Comparison of ENCODE assay signal across 27 mouse cellular contexts in the genomic region with DNA sequence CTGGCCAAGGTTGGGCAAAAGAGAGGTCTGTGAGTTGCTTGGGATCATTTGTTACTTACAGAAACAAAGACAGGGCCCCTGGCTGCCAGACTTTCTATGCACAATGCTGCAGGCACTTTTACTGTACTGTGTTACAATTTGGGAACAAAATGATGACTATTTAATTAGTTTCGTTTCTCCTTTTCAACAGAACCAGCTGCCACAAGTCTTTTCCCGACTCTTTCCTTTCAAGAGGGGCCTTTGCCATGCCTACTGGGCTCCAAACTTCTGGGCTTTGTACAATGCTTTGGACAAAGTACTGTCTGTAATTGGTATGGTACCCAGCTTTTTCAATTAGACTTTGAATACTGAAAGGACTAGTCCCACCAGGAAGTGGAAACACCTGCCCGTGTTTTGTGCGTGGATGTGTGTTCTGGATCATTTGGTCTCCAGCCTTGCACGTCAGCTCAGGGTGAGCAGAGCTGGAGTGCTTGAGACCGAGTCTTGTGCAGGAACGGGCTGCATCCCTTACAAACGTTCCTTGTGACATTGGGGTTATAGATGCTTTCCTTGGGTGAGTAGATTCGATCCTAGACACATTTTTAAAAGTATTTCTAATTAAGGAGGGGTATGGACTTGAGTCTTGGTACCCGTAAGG. TPM values are rescaled to one million over a fixed set of nuclear protein-coding genes. Genes with fewer than 3 reads are reported as not detected.
A peak's percentile ranks its signal among the peaks of the same experiment; 100 is the strongest.
DNase-seq lines count a peak whose midpoint lies in the region; ATAC-seq lines count a peak whose summit lies in the region.
"Had no signal": no experiment of that assay in that cellular context is flagged by ENCODE, and none has a peak within 500 bp of the region (broad histone marks: within the 10 kb centered on the region; RNA-seq: fewer than 3 reads in every experiment).

No protein-coding gene starts in this region.

- H3K9me3 ChIP-seq in hindbrain, embryonic 14.5 days (ENCODE audit: control insufficient read depth, low read length): no peaks in the 10 kb centered on the region
- H3K9me3 ChIP-seq in hindbrain, embryonic 10.5 days: no peaks in the 10 kb centered on the region
- H3K9me3 ChIP-seq: embryonic facial prominence, embryonic 15.5 days; forebrain, embryonic 12.5 days; heart, embryonic 15.5 days had no signal

- peak; percentile 86 for DNase-seq in heart, adult 11 months
- DNase-seq in heart, postnatal 4 days: no peak
- DNase-seq in A20 (ENCODE audit: low read depth, low spot score): peak; percentile 58
- peak; percentile 7 to 11 for DNase-seq in B cell, adult 2 months
- no peak for DNase-seq in hindbrain, embryonic 14.5 days (ENCODE audit: low spot score)
- no peak for DNase-seq in hindbrain, embryonic 10.5 days (ENCODE audit: low spot score)
- DNase-seq: adrenal gland, adult 2 months; adrenal gland, postnatal 25 days; cerebellum, adult 11 months; cerebellum, adult 8-10 months; cerebellum, postnatal 14 days; embryo, embryonic 11 days; gastrocnemius, postnatal 14 days; heart, postnatal 14 days; kidney, adult 8-10 months had no signal

- H3K4me3 ChIP-seq in hindbrain, embryonic 14.5 days (replicated peaks; ENCODE audit: low read length): no peak overlapping the region
- H3K4me3 ChIP-seq in hindbrain, embryonic 10.5 days: no peak overlapping the region
- H3K4me3 ChIP-seq: embryonic facial prominence, embryonic 15.5 days; erythroblast, embryonic 14.5 days; forebrain, embryonic 12.5 days; heart, embryonic 15.5 days had no signal

- H3K27ac ChIP-seq in hindbrain, embryonic 14.5 days: no peak overlapping the region
- no peak overlapping the region for H3K27ac ChIP-seq in hindbrain, embryonic 10.5 days
- H3K27ac ChIP-seq: embryonic facial prominence, embryonic 15.5 days; forebrain, embryonic 12.5 days; heart, embryonic 15.5 days had no signal

- 91% methylated on average over 10 of the region's 10 CpGs for WGBS in hindbrain, embryonic 14.5 days
- WGBS in hindbrain, embryonic 10.5 days: 90% methylated on average over 10 of the region's 10 CpGs

- H3K9ac ChIP-seq in hindbrain, embryonic 14.5 days: no peak overlapping the region
- H3K9ac ChIP-seq: embryonic facial prominence, embryonic 15.5 days; forebrain, embryonic 12.5 days; heart, embryonic 15.5 days had no signal

- H3K27me3 ChIP-seq in hindbrain, embryonic 14.5 days (ENCODE audit: control insufficient read depth, insufficient read depth, low read length): no peaks in the 10 kb centered on the region
- no peaks in the 10 kb centered on the region for H3K27me3 ChIP-seq in hindbrain, embryonic 10.5 days (ENCODE audit: insufficient read depth, poor library complexity, severe bottlenecking)
- H3K27me3 ChIP-seq: embryonic facial prominence, embryonic 15.5 days; forebrain, embryonic 12.5 days; heart, embryonic 15.5 days had no signal

- H3K4me1 ChIP-seq in hindbrain, embryonic 14.5 days (replicated peaks; ENCODE audit: control insufficient read depth, insufficient read depth, low read length): no peaks in the 10 kb centered on the region
- no peaks in the 10 kb centered on the region for H3K4me1 ChIP-seq in hindbrain, embryonic 10.5 days (replicated peaks)
- H3K4me1 ChIP-seq: embryonic facial prominence, embryonic 15.5 days; forebrain, embryonic 12.5 days; heart, embryonic 15.5 days had no signal

- H3K4me2 ChIP-seq in hindbrain, embryonic 14.5 days (replicated peaks): no peak overlapping the region
- H3K4me2 ChIP-seq: embryonic facial prominence, embryonic 15.5 days; forebrain, embryonic 12.5 days; heart, embryonic 11.5 days; heart, embryonic 15.5 days had no signal

- ATAC-seq in granulocyte monocyte progenitor cell, adult 5-6 weeks (replicated peaks; ENCODE audit: poor library complexity, severe bottlenecking): peak; percentile 63
- ATAC-seq in hindbrain, embryonic 14.5 days (ENCODE audit: low FRiP score): no peak
- ATAC-seq: hindbrain, embryonic 16.5 days; inflammation-experienced regulatory T-cells, adult 6 months; intestine, postnatal 0 days had no signal

- peaks cover 85% of the 10 kb centered on the region for H3K36me3 ChIP-seq in hindbrain, embryonic 14.5 days (replicated peaks; ENCODE audit: control insufficient read depth, insufficient read depth)
- H3K36me3 ChIP-seq in hindbrain, embryonic 10.5 days: peaks cover 99% of the 10 kb centered on the region

RNA-seq across cellular contexts. Expression of gene Alg8, which starts 12.2 kb away (rescaled TPM):
- total RNA-seq in heart, postnatal 4 days (2021): 10 to 100 TPM; 12.5 to 13.4 TPM
- total RNA-seq in granulocyte monocyte progenitor cell, adult 5-6 weeks (2014; fragmentation: Nextera tagmentation): 44.2 and 52.0 TPM in 2 replicates
- total RNA-seq in granulocyte monocyte progenitor cell, adult 5-6 weeks (2017): 23.6 and 42.2 TPM in 2 replicates
- 10.4 and 11.1 TPM in 2 replicates for polyA plus RNA-seq in hindbrain, embryonic 14.5 days (2014; fragmentation: Nextera tagmentation; extraction: Ambion mirVana)
- 42.1 and 52.9 TPM in 2 replicates for polyA plus RNA-seq in hindbrain, embryonic 10.5 days (2016; fragmentation: Nextera tagmentation; extraction: Ambion mirVana)

RNA-seq across cellular contexts. Expression of gene Ndufc2, which starts 16.2 kb away (rescaled TPM):
- total RNA-seq in heart, postnatal 4 days (2021): 100 to 1,000 TPM; 507 TPM
- total RNA-seq in granulocyte monocyte progenitor cell, adult 5-6 weeks (2014; fragmentation: Nextera tagmentation): 174 and 187 TPM in 2 replicates
- total RNA-seq in granulocyte monocyte progenitor cell, adult 5-6 weeks (2017): 357 and 360 TPM in 2 replicates
- 499 and 550 TPM in 2 replicates for polyA plus RNA-seq in hindbrain, embryonic 14.5 days (2014; fragmentation: Nextera tagmentation; extraction: Ambion mirVana)
- 322 and 341 TPM in 2 replicates for polyA plus RNA-seq in hindbrain, embryonic 10.5 days (2016; fragmentation: Nextera tagmentation; extraction: Ambion mirVana)

RNA-seq across cellular contexts. Expression of gene Thrsp, which starts 33.9 kb away (rescaled TPM):
- total RNA-seq in heart, postnatal 4 days (2021): 1 to 10 TPM; 4.3 to 6.4 TPM
- total RNA-seq in granulocyte monocyte progenitor cell, adult 5-6 weeks (2014; fragmentation: Nextera tagmentation): not detected in 2 replicates
- not detected in 2 replicates for total RNA-seq in granulocyte monocyte progenitor cell, adult 5-6 weeks (2017)
- polyA plus RNA-seq in hindbrain, embryonic 14.5 days (2014; fragmentation: Nextera tagmentation; extraction: Ambion mirVana): 1.8 and 2.2 TPM in 2 replicates
- 0.37 and 0.43 TPM in 2 replicates for polyA plus RNA-seq in hindbrain, embryonic 10.5 days (2016; fragmentation: Nextera tagmentation; extraction: Ambion mirVana)
- total RNA-seq: common myeloid progenitor, adult 5-6 weeks had no signal
- polyA plus RNA-seq: C2C12; embryonic facial prominence, embryonic 11.5 days; erythroblast, embryonic 14.5 days had no signal

RNA-seq across cellular contexts. Expression of gene Kctd21, which starts 51.5 kb away (rescaled TPM):
- 1 to 10 TPM in 1 of 2 experiments, under 1 TPM in 1; 0.92 to 1.1 TPM for total RNA-seq in heart, postnatal 4 days (2021)
- 1.3 and 2.1 TPM in 2 replicates for total RNA-seq in granulocyte monocyte progenitor cell, adult 5-6 weeks (2014; fragmentation: Nextera tagmentation)
- 0.10 and 1.7 TPM in 2 replicates for total RNA-seq in granulocyte monocyte progenitor cell, adult 5-6 weeks (2017)
- 7.1 and 9.3 TPM in 2 replicates for polyA plus RNA-seq in hindbrain, embryonic 14.5 days (2014; fragmentation: Nextera tagmentation; extraction: Ambion mirVana)
- polyA plus RNA-seq in hindbrain, embryonic 10.5 days (2016; fragmentation: Nextera tagmentation; extraction: Ambion mirVana): 4.5 and 4.8 TPM in 2 replicates
- polyA plus RNA-seq: erythroblast, embryonic 14.5 days had no signal

RNA-seq across cellular contexts. Expression of gene Usp35, which starts 51.8 kb away (rescaled TPM):
- 1 to 10 TPM in 1 of 2 experiments, under 1 TPM in 1; 0.60 to 1.5 TPM for total RNA-seq in heart, postnatal 4 days (2021)
- total RNA-seq in granulocyte monocyte progenitor cell, adult 5-6 weeks (2014; fragmentation: Nextera tagmentation): 0.30 TPM in 1 of 2 replicates, not detected in the other
- total RNA-seq in granulocyte monocyte progenitor cell, adult 5-6 weeks (2017): 0.04 TPM in 1 of 2 replicates, not detected in the other
- 3.8 and 4.1 TPM in 2 replicates for polyA plus RNA-seq in hindbrain, embryonic 14.5 days (2014; fragmentation: Nextera tagmentation; extraction: Ambion mirVana)
- polyA plus RNA-seq in hindbrain, embryonic 10.5 days (2016; fragmentation: Nextera tagmentation; extraction: Ambion mirVana): 2.3 and 2.7 TPM in 2 replicates
- total RNA-seq: common myeloid progenitor, adult 5-6 weeks had no signal

Comparison
In these comparisons a context has a peak if more than half of its experiments do, and no peak if none do; other contexts are left out.
1. DNase-seq: peak in heart, adult 11 months (single experiment), A20 (single experiment) and B cell, adult 2 months (2 of 2); none in heart, postnatal 4 days (single experiment), hindbrain, embryonic 14.5 days (single experiment) and hindbrain, embryonic 10.5 days (single experiment).
2. RNA of gene Thrsp, which starts 33.9 kb away (total RNA-seq): 4.3 to 6.4 TPM in heart, postnatal 4 days; not detected in granulocyte monocyte progenitor cell, adult 5-6 weeks; every median in the first group is over 4 times any median in the second.